Mouse (Mus musculus) lung, adult 18-20 months (tissue): ENCODE results near the gene Supt4a.

ENCODE experiments used
- DNase-seq, 2 experiments: peaks; one replicate each; pipeline ENCODE4 v3.0.0; 2022; ENCODE audit warnings: mixed read lengths in 2 of 2

Gene Supt4a

DNA sequence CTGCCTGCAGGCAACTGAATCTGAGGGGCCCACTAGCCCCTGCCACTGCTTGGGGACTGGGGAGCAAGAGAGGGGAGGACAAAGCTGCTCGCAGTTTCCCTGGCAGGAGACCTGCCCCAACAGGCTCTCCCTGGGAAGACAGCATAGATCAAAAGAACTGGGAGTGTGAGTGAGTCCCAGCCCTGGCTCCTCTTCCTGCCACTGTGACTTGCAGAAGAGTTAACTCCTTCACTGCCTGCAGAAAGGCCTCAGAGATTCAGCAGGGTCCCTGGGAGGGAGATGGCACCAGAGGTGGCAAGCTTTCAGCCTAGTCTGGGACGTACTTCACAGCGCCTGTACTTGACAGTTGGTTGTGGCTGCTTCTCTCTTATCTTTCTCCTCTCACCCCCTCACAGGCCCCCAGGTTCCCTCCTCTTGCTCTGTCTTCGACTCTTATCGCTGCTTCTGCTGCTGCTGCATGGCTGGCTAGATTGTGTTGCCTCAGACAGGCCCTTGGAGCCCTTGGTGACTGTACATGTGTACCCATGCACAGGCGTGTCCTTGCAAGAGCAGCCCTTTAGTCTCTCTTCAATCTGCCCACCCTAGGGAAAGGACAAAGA, 11.3 kb upstream of the Supt4a start:
- DNase-seq, result no peak

DNA sequence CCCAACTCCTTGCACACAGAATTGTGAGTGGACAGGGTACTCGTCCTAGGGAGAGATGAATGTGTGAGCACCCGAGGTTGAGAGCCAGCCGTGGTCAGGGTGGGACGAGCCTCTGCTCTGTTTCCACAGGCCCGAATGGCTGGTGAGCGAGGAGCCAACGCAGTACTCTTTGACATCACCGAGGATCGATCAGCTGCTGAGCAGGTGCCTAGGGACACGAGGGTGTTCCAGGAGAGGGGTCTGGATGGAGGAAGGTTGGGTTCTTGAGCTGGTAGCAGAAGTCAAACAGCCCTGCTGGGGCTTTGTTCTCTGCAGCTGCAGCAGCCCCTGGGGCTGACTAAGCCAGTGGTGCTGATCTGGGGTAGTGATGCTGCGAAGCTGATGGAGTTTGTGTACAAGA, 10.3 kb upstream of the Supt4a start:
- DNase-seq, result no peak

DNA sequence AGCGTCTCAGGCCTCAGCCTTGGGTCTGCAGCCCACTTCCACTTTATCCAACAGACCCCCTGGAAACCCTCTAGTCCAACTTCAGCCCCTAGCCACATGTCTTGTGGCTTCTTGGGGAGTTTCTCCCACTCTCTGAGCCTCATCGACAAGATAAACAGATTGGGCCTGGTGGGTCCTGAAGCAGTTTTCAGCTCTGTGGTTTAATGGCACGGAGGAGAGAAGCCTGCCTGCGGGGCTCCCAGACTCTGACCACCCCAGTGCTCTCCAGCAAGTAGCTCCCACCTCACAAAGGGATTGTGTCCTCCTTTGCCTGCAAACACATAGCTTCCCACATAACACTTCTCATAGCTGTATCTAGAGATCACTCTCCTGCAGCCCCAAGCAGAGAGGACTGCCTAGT, 9.9 kb upstream of the Supt4a start:
- DNase-seq, result no peak

DNA sequence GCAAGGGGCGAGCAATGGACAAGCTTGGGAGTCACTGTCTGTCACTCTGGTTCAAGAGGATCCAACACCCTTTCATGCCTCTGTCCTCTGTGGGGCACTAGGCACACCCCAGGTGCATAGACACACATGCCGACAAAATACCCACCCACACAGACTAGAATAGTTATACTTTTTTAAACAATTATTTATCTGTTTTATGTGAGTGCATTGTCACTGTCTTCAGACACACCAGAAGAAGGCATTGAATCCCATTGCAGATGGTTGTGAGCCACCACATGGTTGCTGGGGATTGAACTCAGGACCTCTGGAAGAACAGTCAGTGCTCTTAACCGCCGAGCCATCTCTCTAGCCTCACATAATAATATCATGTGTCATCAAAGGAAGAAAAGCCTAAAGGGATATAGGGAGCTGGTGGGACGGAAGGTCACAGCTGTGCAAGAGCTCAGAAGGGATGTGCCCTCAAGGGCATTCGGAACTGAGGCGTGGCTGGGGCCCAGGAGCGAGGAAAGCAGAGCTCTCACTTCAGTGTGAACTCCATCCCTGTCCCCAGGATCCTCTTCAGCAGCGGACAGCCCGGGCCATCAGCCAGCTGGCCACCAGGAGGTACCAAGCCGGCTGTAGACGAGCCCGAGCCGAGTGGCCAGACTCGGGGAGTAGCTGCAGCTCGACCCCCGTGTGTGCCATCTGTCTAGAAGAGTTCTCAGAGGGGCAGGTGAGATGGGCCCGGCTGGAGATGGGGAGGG, 8.3 kb upstream of the Supt4a start:
- no peak for DNase-seq

DNA sequence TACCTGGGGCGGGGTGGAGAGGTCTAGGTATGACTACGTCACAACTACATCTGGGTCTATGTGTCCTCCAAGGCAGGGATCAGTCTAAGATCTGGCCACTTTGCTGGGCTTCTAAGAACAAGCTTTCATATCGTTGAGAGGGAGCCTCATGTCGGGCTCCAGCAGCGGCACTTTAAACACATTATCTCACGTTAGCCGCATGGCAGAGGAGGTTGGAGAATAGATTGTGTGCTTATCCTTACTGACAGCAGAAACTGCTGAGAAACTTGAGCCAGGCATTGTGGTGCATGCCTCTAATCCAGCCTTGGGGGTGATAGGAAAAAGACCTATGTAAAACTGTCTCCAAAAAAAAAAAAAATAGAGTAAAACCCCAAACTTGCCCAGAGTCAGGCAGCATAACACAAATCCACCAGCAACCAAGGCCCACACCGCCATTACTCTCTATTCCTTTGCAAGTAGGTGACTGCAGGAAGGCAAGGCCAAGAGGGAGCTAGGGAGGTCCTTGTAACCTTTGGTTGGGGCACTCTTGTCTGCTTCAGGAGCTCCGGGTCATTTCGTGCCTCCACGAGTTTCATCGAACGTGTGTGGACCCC, 7.7 kb upstream of the Supt4a start:
- DNase-seq, result no peak

DNA sequence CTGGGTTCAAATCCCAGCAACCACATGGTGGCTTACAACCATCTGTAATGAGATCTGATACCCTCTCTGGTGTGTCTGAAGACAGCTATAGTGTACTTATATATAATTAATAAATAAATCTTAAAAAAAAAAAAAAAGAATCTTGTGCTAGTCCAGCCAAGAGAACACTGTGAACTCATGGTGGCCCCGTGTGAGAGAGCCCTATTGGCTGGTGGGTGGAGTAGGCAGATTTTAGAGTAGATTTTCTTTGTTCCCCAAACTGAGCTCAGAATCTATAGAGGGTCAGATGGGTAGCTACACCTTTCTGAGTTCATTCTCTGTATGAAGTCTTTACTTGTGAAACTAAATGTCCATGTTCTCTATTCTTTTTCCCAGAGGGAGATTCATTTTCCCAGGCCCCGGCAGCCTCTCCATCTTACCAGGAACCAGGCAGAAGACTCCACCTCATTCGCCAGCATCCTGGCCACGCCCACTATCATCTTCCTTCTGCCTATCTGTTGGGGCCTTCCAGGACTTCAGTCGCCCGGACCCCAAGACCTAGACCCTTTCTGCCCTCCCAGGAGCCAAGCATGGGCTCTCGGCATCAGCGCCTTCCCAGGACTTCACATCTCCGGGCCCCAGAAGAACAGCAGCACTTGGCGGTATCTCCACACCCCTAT, 6.6 kb upstream of the Supt4a start:
- DNase-seq, result no peak

DNA sequence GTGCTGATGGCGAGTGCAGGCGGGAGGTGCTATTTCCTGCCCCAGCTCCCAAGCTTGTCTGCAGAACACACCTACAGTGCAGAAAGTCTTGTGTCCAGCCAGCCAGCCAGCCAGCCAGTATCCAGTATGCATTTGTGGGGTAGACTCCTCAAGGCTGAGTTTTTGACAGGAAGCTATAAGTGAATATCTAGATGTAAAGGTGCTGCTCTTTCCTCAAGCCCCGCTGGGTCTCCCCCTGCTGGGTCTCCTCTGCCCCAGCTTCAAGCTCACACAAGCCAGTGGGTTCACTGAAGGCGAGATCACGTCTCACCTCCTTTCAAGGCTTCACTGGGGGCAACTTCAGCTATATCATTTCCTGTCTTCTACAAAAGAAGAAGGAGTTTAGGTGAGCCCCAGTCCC, 3.0 kb upstream of the Supt4a start:
- no peak for DNase-seq

DNA sequence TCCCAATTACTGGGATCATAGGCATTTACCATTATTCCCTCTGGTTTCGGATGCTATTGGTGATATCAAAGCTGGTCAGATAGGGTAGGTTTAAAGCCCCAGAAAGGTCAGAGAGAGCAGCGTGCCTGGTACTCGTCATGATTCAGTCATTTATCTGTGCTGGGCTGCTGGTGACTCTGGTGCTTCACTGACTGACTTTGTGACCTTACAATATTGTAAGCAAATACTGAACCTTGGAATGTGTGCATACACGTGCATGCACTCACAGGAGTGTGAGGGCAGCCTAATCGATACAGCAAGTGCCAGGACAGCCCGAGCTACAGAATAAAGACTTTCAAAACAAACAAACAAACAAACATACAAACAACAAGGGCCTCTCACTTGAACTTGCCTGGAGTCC, 1.7 kb upstream of the Supt4a start:
- DNase-seq, result no peak

DNA sequence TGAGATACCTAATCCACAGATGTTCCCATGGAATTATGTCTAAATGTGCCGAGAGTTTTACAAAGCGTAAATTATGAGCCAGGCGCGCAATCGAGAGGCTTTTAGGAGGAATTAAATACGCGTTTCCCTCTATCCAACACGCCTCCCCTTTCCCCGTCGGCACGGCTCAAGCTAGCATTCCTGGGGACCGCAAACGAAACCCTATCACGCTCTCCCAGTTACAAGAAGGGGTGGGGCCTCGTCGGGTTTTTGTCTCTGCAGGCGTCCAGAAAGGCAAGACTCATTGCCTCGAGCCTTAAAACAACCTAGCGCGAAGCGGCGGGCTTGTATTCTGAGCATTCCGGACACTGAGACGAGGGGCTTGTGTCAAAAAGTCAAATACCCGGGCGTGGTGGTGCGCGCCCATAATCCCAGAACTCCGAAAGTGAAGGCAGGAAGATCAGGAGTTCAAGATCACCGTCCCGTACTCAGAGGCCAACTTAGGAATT, 661 bp upstream of the Supt4a start:
- peak; percentile 78 to 82 for DNase-seq

DNA sequence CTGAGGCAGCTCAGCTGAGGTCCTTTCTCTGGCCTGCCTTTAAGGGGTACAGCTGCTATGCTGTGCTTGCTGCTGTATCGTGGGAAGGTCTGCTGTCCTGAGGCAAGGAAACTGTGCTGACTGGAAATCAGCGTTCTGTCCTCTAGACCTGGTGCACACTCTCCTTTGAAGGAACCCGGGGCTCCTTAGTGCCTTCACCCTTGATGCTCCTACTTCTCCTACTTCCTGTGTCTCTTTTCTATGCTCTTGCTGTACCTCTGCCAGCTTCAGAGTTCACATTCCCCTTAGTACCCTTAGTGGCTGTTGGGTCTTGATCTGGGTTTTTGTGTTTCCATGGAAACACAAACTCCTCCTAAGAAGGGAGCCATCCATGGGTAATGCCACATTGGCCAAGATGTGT, 6.3 kb downstream of the Supt4a start:
- no peak for DNase-seq

DNA sequence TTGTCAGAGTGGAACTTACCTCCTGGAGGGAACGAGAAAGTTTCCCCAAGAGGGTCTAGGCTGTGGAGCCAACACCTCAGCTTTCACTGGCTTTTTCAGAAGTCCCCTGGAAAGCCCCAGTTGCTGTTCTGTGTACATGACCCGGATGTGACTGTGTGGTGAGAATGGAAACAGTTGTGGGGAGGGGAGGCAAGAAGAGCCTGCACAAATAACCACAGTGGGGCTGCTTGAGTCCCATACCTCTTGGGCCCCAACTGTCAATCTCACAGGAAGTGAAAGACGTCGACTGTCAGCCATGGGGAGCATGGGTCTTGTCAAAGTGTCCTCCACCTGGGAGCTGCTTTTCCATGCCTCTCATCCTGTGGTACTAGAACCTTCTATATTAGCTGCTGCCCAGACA, 7.6 kb downstream of the Supt4a start:
- no peak for DNase-seq

DNA sequence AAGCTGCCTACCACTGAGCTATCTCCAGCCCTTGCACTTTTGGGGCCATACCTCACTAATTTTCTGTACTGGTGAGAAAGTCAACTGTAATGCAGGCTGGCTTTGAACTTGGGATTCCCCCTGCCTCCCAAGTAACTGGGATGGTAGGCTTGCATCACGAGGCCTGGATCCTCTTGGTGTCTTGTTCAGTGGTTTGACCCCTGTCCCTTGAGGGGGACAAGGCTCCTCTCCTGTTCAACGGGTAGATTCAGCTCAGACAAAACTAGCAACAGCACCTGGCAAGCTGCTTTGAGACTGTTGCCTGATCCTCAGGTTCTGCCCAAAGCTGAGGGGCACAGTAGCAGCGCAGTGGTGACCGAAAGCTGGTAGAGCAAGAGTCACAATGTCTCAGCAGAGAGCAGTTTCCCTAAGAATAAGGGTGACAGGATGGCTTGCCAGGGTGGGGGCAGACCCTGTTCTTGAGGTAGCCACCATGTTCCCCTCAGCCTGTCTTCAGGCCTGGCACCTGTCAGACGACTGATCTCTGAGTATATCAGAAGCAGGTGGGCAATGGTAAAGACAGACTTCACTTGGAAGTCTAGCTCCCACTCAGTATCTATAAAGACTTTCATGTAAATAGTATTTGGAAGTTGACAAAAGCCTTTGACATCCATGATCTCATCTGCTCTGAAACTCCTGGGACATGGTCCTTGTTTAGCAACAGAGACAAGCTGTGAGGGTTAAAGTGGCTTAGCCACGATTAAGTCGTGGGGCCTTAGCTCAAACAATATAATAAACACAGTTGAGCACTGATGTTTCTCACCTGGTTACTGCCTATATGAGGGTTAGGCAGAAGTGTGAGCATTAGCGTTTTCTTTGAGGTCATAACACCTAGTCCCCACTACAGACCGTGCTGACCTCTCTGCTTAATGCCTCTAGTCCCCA, 8.5 kb downstream of the Supt4a start:
- DNase-seq, result no peak

DNA sequence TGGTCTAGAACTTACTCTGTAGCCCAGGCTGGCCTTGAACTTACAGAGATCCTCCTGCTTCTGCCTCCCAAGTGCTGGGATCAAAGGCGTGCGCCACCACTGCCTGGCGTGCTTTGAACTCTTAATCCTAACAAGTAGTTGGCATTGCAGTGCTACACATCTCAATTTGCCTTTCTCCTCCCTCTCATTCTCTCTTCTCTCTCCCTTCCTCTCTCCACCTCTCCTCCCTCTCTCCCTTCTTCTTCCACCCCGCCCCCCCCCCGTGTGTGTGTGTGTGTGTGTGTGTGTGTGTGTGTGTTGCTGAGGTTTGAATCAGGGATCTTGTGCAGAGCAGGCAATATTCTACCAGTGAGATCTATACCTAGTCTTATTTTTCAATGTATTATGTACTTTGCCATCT, 10.0 kb downstream of the Supt4a start:
- DNase-seq, result no peak

DNA sequence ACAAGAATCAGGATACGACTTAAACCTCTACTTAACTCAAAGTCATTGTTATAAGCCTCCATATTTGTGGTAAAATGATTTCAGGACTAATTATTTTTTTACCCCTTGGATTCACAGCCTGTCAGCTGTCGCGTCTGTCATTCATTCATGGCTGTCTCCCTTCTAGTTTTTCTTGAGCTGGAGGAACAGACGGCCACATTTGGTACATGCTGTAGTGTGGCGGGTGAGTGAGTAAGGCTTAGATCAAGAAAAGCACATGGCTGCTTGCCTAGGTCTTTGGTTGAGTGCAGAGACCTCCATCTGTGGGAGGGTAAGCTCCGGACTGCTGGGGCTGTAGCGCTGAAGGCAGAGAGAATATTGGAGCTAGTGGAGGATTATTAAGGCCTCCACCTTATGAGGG, 10.4 kb downstream of the Supt4a start:
- no peak for DNase-seq

DNA sequence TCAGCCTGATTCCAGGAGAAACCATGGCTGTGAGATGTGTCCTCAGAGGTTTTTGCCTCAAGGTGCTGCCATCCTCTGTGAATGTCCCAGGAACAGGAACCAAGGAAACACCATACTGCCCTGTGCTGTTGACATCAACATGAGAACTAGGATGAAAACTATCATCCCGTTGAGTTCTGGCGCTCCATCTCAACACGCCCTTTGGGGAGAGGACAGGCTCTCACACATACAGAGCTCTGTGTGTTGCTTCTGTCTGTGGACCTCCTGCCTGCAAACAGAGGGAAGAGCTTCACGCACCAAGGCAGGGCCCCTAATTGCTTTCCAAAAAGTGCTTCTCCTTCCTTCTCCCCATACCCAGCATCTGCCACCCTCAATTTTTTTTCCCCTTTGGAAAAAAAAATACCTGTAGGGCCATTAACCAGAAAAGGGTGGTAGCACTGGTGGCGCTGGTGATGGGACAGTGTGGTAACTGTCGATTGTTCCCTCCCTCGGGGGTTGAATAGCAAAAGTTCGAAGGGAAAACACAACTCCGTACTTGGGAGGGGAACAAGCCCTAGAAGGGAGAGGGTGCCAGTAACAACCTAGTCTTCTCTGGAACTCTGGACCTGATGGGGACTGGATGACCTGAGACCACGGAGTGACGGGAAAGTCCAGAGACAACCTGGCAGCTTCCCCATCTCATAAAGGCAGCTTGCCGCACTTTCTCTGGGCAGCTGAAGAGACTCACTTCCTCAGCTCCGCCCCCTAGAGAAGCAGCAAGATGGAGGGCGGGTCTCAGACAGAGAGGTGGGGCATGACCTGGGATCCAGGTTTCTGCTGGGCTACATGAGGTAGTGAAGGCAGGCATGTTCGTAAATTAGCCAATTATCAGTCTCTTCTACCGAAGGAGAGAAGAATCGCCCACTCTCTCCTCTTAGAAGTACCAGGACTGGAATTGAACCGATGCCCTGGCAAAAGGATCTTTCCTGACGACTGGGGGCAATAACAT, 11.1 kb downstream of the Supt4a start:
- DNase-seq, result peak; percentile 63 to 76

DNA sequence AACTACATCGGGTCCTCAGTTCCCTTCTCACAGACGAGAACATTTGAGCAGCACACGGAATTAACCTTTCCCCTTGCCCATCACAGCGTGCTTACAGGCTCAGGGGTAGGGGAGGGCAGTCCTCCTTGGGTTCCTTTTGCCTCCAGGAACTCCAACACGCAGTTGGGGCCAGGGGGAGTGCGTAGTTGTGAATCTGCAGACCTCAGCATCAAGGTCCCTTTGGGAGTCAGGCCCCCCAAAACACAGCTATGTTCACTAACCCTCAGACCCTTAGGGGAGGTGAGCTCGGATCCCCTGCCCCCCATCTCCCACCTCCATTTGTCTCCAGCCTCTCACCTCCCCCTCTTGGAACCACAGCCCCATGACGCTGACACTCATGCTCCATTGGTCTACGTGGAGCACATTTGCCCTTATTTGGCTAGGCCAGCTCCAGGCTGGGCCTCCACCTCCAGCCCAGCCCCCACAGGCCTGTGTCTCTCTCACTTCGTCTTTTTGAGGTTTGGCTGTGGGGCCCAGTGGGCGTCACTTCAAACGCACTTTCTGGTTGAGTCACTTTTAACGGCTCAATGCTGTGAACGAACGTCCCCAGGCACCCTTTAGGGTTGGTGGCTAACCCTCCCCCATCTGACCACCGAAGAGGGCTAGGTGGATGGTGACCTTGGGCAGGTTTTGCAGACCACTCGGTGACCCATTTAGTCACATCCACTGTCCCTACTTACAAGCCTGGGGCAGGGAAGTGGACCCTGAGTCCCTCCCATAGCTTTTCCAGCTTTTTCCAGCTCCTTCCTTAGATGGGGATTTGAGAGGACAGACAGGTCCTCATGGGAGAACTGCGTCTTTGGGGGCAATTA, 12.1 kb downstream of the Supt4a start:
- peak; percentile 75 to 83 for DNase-seq

DNA sequence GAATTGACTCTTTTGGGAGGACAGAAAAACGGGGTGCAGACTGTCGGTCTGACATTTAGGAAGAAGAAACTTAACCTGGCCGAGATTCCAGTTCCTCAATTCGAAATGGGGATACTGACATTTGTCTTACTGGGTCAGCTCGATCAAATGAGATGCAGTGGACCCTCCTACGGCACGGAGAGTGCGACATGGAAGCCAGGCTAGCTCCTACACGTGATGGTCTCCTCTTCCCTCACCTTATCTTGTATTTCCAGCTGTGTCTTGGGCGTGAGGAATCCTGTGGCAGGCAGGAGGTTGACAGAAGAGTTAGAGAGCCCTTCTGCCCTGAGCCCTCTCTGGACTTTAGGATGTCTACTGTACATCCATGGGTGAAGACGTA, 12.7 kb downstream of the Supt4a start:
- no peak for DNase-seq

DNA sequence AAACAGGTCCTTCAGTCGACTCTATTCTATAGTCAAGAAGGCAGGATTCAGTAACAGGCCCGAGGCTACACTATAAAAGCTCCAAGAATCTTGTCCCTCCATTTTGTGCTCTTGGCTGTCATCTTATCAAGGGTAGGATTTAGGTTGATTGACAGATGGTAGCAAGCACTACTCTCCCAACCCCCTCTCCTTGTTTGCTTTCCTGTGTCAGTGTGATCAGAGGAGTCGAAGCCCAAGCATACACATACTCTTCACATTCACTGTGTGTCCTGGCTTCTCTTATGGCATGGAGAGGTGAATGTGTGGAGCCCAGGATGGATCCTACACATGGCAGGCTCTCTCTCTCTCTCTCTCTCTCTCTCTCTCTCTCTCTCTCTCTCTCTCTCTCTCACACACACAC, 13.2 kb downstream of the Supt4a start:
- no peak for DNase-seq

DNA sequence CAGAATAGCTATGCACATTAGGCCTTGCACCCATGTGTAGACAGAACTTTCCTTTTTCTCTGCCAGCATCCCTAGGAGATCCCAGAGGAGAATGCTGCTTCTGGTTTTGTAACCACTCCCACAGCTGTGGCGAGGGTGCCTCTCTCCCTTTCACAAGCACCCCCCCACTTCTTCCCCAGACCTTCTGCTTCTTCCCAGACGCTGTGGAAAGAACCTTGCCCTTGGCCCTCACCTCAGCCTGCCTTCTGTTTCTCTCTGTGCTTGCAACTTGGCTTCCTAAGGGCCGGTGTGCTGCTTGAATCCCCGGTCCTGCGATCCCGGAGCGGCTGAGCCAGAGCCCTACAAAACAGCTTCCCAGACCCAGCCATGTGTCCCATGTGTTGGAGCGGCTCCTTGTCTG, 13.7 kb downstream of the Supt4a start:
- DNase-seq, result no peak

DNA sequence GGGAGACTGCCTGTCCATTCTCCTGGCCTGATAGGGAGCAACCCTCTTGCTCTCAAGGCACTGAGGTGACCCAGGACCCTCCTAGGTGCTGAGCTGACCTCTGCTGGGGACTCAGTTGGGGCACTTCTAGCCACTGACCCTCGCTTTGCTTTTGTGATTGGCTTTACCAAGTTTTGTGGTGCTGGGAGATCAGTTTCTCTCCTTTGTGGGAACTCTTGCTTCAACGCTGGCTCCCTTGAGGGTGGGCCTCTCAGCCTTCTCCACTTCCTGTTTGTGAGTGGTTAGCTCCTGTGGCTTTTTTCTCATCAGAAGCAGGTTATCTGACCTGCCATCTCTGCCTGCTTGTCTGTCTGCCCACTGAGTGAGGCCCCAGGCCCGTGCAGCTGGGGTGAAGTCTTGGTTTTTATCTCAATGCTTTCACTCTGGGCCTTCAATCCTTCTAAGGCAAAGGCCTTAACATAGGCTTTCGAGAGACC, 14.2 kb downstream of the Supt4a start:
- peak in 1 of 2 experiments; percentile 53 for DNase-seq
